Mouse (Mus musculus) MEL (cell line): ENCODE results near the gene Lpcat3. TPM values are rescaled to one million over a fixed set of nuclear protein-coding genes. Genes with fewer than 3 reads are reported as not detected.

Experiments used
- DNase-seq: peaks from one replicate; pipeline ENCODE4 v3.0.0; 2011; ENCODE audit warnings: low read depth, low spot score
- H3K27ac ChIP-seq: 2 replicates; pipeline ENCODE4 v1.5.1; 2012; ENCODE audit warnings: low read depth, mild to moderate bottlenecking, control low read depth, low read length, moderate library complexity; ENCODE audit not compliant: control insufficient read depth
- H3K27me3 ChIP-seq, 2 experiments: fragments of 150-350 bp in 1 of 2; sonication (generic) in 1 of 2; 2 replicates each; pipeline ENCODE4 v1.6.1; 2012; ENCODE audit warnings: low read length in 2 of 2, mild to moderate bottlenecking in 2 of 2, improper control_type of control experiment in 1 of 2, moderate library complexity in 1 of 2; ENCODE audit not compliant: insufficient read depth in 2 of 2, control insufficient read depth in 1 of 2
- H3K36me3 ChIP-seq, 2 experiments: 2 replicates each; pipeline ENCODE4 v1.6.1; 2012 to 2014; ENCODE audit warnings: low read length in 2 of 2, improper control_type of control experiment in 1 of 2, inconsistent platforms in 1 of 2, mild to moderate bottlenecking in 1 of 2; ENCODE audit not compliant: insufficient read depth in 2 of 2, control insufficient read depth in 1 of 2
- H3K4me1 ChIP-seq, 2 experiments: fragments of 150-350 bp in 1 of 2; sonication (generic) in 1 of 2; 2 replicates each; pipeline ENCODE4 v1.6.1; 2012; ENCODE audit warnings: low read length in 2 of 2, improper control_type of control experiment in 1 of 2, mild to moderate bottlenecking in 1 of 2; ENCODE audit not compliant: insufficient read depth in 2 of 2, control insufficient read depth in 1 of 2
- H3K4me3 ChIP-seq, 2 experiments: fragments of 150-350 bp in 1 of 2; sonication (generic) in 1 of 2; 2 replicates each; pipeline ENCODE4 v1.5.1; 2012; ENCODE audit warnings: low read depth in 2 of 2, low read length in 2 of 2, mild to moderate bottlenecking in 2 of 2, moderate library complexity in 2 of 2, control low read depth in 1 of 2, improper control_type of control experiment in 1 of 2; ENCODE audit not compliant: control insufficient read depth in 1 of 2, insufficient read depth in 1 of 2
- H3K79me2 ChIP-seq: 2 replicates; pipeline ENCODE4 v1.6.1; 2012; ENCODE audit warnings: mild to moderate bottlenecking, low read length, moderate library complexity; ENCODE audit not compliant: control insufficient read depth, poor library complexity, insufficient read depth
- H3K9ac ChIP-seq: 2 replicates; pipeline ENCODE4 v1.6.1; 2012; ENCODE audit warnings: low read depth, mild to moderate bottlenecking, control low read depth, low read length, moderate library complexity; ENCODE audit not compliant: control insufficient read depth, poor library complexity, severe bottlenecking
- H3K9me3 ChIP-seq: fragments of 150-350 bp; sonication (generic); replicated peaks from 2 replicates; pipeline ENCODE4 v1.6.1; 2012; ENCODE audit warnings: mild to moderate bottlenecking, low read length, improper control_type of control experiment, moderate library complexity; ENCODE audit not compliant: insufficient read depth
- GABPA ChIP-seq: IDR thresholded peaks from 2 replicates; pipeline ENCODE4 v1.6.1; 2012; ENCODE audit warnings: low read depth, mild to moderate bottlenecking, inconsistent platforms, low read length, improper control_type of control experiment, moderate library complexity
- GATA1 ChIP-seq: IDR thresholded peaks from 2 replicates; pipeline ENCODE4 v1.6.1; 2011; ENCODE audit warnings: low read depth, low read length, improper control_type of control experiment
- HCFC1 ChIP-seq: IDR thresholded peaks from 2 replicates; pipeline ENCODE4 v1.6.1; 2012; ENCODE audit warnings: low read depth, mild to moderate bottlenecking, inconsistent platforms, low read length, improper control_type of control experiment, moderate library complexity
- KAT2A ChIP-seq: conservative IDR thresholded peaks from 2 replicates; pipeline ENCODE4 v1.6.1; 2012; ENCODE audit warnings: low read depth, low read length, improper control_type of control experiment, inconsistent platforms
- MAFK ChIP-seq: IDR thresholded peaks from 2 replicates; pipeline ENCODE4 v1.6.1; 2011; ENCODE audit warnings: low read depth, mild to moderate bottlenecking, low read length, improper control_type of control experiment, borderline replicate concordance
- MYC ChIP-seq: IDR thresholded peaks from 2 replicates; pipeline ENCODE4 v1.6.1; 2011; ENCODE audit warnings: low read depth, mild to moderate bottlenecking, low read length, improper control_type of control experiment, moderate library complexity
- RAD21 ChIP-seq: IDR thresholded peaks from 2 replicates; pipeline ENCODE4 v1.6.1; 2011; ENCODE audit warnings: mild to moderate bottlenecking, low read depth, low read length, improper control_type of control experiment
- SIN3A ChIP-seq: IDR thresholded peaks from 2 replicates; pipeline ENCODE4 v1.6.1; 2012; ENCODE audit warnings: low read length, improper control_type of control experiment, inconsistent platforms
- TCF12 ChIP-seq: IDR thresholded peaks from 2 replicates; pipeline ENCODE4 v1.6.1; 2014; ENCODE audit warnings: low read depth, mild to moderate bottlenecking, inconsistent platforms, low read length, improper control_type of control experiment, moderate library complexity
- UBTF ChIP-seq: IDR thresholded peaks from 2 replicates; pipeline ENCODE4 v1.6.1; 2012; ENCODE audit warnings: low read depth, mild to moderate bottlenecking, inconsistent platforms, low read length, improper control_type of control experiment, moderate library complexity, borderline replicate concordance; ENCODE audit not compliant: insufficient read depth
- USF1 ChIP-seq: IDR thresholded peaks from 2 replicates; pipeline ENCODE4 v1.6.1; 2014; ENCODE audit warnings: low read depth, mild to moderate bottlenecking, inconsistent platforms, low read length, improper control_type of control experiment, moderate library complexity
- polyA plus RNA-seq, 2 experiments: library from polyadenylated mRNA; stranded (reverse) in 1 of 2; unstranded in 1 of 2; fragments of >175 nt in 1 of 2; fragments of >200 nt in 1 of 2; gene quantifications; 2 replicates each; pipeline versions ENCODE4 v1.2.1 to v1.2.4; 2012; ENCODE audit warnings: low replicate concordance in 2 of 2, low read depth in 1 of 2; ENCODE audit not compliant: insufficient read length in 2 of 2, insufficient read depth in 1 of 2, missing spikeins in 1 of 2
- total RNA-seq: library from RNA; depleted of rRNA; stranded (reverse); fragments of 300-350 nt; gene quantifications from 2 replicates; pipeline ENCODE4 v1.2.3, GENCODE M21; 2012

Lpcat3 gene
- total and polyA plus RNA-seq, 3 experiments = 135 to 337 TPM; not detected in 1

DNA sequence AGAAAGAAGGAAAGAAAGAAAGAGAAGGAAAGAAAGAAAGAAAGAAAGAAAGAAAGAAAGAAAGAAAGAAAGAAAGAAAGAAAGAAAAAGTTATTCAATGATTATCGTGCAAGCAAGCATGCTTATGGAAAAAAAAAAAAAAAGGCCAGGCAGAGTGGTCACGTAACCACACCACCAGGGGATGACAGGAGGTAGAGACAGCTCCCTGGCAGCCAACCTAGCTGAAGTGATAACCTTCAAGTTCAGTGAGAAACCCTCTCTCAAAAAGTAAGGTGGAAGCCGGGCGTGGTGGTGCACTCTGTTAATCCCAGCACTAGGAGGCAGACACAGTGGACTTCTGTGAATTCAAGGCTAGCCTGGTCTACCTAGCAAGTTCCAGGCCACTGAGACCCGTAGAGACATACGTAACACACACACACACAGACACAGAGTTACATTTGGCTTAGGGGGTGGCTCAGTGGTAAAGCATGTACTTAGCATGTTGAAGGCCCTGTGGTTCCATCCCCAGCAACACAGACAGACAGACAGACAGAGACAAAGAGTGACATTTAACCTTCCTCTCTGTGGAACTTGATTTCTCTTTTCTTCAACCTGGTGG, 60.1 kb downstream of the Lpcat3 start:
- no peak for DNase-seq
- Histone ChIP-seq H3K9me3 (no peaks in the 10 kb centered on the region), H3K9ac (no peak overlapping the region), H3K79me2 (no peaks in the 10 kb centered on the region), H3K27me3 (no peaks in the 10 kb centered on the region), H3K4me1 (peaks cover 3 to 17% of the 10 kb centered on the region in 2 experiments; a peak in 3 of 4 replicates), H3K36me3 (peaks cover 3 to 14% of the 10 kb centered on the region in 2 experiments), H3K27ac (no peak overlapping the region), H3K4me3 (no peak overlapping the region)
- TF ChIP-seq KAT2A = no peak
- no peak for TF ChIP-seq USF1
- TF ChIP-seq UBTF = no peak
- no peak for TF ChIP-seq GATA1
- no peak for TF ChIP-seq MYC
- no peak for TF ChIP-seq HCFC1
- TF ChIP-seq RAD21 = no peak
- no peak for TF ChIP-seq GABPA

DNA sequence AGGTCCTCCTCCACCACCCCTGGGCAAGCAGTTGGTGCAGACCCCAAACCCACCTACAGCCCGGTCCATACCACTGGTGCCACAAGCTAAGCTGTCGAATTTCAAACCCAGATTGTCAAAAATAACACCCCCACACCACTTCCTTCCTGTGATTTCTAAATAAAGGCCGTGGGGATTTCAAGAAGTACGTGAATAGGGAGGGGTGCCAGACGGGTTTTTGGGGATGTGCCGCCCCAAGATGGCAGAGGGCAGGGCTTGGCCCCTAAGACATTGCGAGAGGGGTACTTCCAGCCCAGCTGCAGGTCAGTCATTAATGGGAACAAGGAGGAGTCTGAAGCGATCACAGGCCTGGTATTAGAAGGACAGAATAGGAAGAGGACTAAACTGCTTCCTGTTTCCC, 60.7 kb downstream of the Lpcat3 start:
- no peak overlapping the region for H3K27ac ChIP-seq
- no peak for DNase-seq
- no peaks in the 10 kb centered on the region for H3K79me2 ChIP-seq
- H3K9me3 ChIP-seq = no peaks in the 10 kb centered on the region
- no peaks in the 10 kb centered on the region for H3K27me3 ChIP-seq
- no peak overlapping the region for H3K9ac ChIP-seq
- no peak overlapping the region for H3K4me3 ChIP-seq
- TF ChIP-seq SIN3A = no peak
- TF ChIP-seq TCF12 = no peak
- TF ChIP-seq, all 39 proteins: peak for 0
- H3K4me1 ChIP-seq = peaks cover 3 to 16% of the 10 kb centered on the region in 2 experiments; a peak in 3 of 4 replicates
- H3K36me3 ChIP-seq = peaks cover 3 to 13% of the 10 kb centered on the region in 2 experiments

DNA sequence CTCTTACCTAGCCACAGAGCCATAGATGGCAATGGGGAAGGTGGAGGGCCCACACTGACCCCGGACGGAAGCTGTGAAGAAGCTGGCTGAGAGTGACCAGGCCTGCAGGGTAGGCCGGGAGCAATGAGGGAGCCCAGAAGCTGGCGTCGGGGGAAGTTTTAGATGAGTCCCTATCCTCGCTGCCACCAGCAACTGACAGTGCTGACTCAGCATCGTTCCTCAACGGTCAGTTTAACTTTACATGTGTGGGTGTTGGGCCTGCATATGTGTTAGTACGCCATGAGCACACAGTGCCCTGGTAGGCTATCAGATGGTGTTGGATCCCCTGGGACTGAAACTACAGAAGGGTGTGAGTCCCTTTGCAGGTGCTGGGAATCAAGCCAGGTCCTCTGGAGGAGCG, 61.6 kb downstream of the Lpcat3 start:
- Histone ChIP-seq H3K36me3 (peaks cover 3 to 4% of the 10 kb centered on the region in 2 experiments), H3K4me1 (peaks cover 0 to 7% of the 10 kb centered on the region in 2 experiments; a peak in 2 of 4 replicates), H3K4me3 (no peak overlapping the region), H3K27ac (no peak overlapping the region), H3K27me3 (no peaks in the 10 kb centered on the region), H3K9ac (no peak overlapping the region), H3K9me3 (no peaks in the 10 kb centered on the region), H3K79me2 (no peaks in the 10 kb centered on the region)
- DNase-seq = no peak
- peak; percentile 80 for TF ChIP-seq MAFK
- TF ChIP-seq SIN3A = no peak
- TF ChIP-seq, all 39 proteins: peak for 1
